Mouse (Mus musculus) layer of hippocampus, adult 8-10 months (tissue): ENCODE measurements around the gene Casp4. TPM values are rescaled to one million over a fixed set of nuclear protein-coding genes. Genes with fewer than 3 reads are reported as not detected.

Experiments used
- DNase-seq, 2 experiments: peaks; one replicate each; pipeline ENCODE4 v3.0.0; 2022; ENCODE audit warnings: low spot score in 2 of 2
- total RNA-seq, 4 experiments: library from RNA; stranded (reverse); gene quantifications; 2 replicates each; pipeline ENCODE4 v1.2.4; 2022

Gene Casp4
- 1 to 10 TPM in 2 of 4 experiments, under 1 TPM in 2; 0.67 to 3.9 (median 1.9) TPM for total RNA-seq

DNA sequence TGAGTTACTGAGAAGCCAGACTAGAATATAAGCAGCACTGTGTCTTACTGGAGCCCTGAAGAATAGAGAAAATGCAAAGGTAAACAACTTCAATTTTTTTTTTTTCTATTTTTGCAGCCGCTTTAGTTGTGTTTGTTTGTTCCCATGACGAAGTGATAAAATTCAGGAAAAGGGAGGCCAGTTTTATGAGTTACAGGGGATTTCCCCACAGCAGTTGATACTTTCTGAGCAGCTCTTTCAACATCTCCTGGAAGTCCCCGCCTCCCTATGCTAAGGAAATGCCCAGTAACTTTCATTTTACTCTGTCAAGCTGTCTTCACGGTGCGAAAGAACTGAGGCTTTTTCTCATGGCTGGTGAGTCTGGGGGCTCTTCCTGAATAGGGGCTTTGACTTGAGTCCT is at the start of gene Casp4:
TSS of gene Casp4 (plus strand) at position 268 of the 400 bp plus-strand sequence.
- DNase-seq = no peak

DNA sequence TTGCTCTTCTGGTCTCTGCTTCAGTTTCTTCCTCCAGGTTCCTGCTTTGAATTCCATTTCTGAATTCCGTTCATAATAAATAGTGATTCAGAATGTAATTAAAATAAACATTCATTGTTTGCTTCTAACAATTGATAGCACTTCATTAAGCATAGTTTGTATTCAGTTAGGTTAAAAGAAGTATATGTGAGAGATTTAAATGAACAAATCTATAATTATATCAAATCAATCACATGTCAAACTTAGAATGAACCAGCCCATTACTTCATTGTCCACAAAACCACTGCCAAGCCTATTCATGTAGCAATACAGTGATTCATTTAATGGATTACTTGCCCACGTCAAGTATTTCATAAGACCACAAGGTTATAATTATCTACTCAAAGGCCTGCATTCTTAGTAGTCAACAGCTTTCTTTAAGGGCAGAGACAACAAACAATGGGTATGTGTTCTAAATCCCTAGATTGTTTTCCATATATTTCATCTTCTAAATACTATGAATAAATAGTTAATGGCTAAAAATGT is 44.6 kb upstream of the Casp4 start:
- DNase-seq = no peak

DNA sequence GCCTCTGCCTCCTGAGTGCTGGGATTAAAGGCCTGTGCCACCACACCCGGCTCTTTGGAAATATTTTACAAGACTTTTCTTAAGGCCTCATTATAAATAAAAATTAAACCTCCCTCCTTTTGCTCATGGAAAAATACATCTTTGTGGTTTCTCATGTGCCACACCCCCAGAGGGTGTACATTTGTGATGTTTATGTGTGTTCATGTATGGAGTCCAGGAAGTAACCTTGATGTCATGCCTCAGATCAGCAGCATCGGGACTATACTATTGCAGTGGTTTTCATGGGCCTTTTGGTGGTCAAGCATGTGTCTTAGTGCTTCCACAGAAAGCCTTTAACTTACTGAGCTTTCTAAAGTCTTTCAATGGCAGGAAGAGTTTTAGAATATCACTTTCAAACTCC is 38.4 kb upstream of the Casp4 start:
- no peak for DNase-seq

DNA sequence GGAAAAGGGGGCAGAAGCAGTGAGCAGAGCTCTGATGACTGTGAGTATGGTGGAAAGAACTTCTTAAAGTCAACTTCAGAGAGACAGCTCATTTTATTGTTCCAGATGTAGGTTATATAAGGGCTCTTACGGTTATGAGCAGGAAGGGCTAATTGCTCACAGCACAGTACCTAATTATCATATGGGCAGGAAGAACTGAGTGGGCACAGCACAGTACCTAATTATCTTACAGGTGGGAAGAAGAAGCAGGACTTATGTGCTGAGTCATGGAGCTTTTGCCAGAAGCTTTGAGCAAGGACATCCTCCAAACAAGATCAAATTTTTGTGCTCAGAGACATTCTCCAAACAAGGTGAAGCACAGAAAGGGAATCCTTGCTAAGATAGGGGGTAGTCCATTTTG is 37.7 kb upstream of the Casp4 start:
- DNase-seq = no peak

DNA sequence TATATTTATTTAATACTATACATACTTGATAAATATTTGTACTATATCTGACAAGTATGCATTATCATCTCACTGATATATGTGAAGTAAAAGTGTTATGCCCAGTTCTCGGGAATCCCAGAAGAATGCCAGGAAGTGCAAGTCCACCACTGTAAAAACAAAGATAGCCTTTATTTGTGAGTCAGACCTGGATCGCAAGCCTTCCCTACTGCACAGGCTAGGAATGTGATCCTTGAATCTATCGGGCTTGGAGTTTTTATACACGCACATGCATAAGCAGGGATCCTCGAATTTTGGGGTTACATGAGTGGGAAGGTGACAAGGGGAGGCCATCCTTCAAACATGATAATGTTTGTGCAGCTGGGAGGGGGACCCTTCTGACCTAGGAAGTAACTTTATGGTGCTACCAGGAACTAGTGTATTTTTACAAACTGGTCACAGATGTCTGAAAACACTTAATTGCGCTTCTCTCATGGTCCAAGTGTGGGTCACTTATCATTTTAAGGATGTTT is 37.2 kb upstream of the Casp4 start:
- DNase-seq = no peak

DNA sequence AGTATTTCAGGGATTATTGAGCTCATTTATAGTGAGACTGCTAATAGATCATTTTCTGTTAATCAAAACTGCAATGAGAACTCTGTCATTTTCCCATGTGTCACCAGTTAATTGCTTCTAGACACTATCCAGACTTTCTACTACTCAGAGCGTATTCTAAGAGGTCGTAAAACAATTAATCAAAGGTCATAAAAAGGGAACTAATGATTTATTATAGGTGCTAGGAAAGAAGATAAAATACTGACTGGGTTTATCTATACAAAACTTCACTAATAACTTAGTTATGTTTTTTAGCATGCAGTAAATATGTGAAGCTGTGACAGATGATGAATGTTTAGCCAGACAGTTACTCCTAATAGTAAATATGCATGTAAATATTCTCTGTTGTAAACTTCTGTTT is 22.6 kb upstream of the Casp4 start:
- no peak for DNase-seq

DNA sequence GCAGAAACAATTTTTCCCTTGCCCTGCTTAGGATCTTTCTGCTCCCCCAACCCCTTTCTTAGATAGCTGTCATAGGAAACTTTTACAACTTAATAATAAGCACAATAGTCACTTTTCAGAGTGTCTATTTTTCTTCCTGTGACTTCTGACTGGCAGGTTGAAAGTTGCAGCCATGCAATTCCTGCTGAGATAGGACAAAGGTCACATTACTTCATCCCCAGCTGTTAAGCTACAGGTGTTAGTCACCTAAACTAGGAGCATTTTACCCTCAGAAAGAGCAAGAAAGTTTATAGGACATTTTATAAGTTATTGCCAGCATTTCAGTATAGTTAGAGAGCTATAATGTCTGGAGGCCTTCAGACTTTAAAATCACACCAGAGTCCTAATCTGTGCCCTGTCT is 22.0 kb upstream of the Casp4 start:
- DNase-seq = no peak

DNA sequence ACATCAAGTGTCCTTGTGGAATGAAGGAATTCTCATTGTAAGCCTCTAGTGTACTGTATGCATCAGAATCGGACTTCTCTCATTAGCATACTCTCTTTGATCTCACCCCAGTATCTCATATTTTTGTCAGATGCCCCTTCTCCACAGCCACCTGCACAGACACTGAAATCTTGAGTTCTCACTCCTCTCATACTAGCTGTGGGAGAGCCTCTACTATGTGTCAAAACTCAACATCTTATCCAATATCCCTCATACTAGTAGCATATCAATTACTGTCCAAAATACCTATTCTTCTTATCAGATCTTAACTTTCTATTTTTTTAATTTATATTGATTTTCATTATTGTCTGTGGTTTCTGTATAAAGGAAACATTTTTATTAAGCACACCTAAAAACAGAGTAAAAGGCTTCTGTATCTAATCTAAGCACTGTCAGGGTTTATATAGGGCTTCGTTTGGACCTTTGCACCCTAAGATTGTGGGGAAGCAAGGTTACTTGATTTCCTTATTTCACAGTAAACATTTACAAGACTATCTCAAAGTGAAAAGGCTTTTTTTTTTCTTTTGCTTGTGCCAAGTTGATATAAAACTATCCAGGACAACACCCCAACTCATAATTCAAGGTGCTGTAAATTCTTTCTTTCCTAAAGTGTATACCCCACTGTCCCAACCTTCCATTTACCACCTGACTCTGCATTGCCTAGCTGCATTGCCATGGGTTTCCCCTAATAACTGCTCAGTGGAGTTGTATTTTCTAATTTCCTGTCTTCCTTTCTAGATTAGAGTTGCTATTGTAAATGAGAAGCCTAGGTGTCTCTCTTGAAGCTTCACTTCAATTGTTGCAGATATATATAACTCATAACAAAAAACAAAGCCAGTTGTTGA is 12.0 kb upstream of the Casp4 start:
- no peak for DNase-seq

DNA sequence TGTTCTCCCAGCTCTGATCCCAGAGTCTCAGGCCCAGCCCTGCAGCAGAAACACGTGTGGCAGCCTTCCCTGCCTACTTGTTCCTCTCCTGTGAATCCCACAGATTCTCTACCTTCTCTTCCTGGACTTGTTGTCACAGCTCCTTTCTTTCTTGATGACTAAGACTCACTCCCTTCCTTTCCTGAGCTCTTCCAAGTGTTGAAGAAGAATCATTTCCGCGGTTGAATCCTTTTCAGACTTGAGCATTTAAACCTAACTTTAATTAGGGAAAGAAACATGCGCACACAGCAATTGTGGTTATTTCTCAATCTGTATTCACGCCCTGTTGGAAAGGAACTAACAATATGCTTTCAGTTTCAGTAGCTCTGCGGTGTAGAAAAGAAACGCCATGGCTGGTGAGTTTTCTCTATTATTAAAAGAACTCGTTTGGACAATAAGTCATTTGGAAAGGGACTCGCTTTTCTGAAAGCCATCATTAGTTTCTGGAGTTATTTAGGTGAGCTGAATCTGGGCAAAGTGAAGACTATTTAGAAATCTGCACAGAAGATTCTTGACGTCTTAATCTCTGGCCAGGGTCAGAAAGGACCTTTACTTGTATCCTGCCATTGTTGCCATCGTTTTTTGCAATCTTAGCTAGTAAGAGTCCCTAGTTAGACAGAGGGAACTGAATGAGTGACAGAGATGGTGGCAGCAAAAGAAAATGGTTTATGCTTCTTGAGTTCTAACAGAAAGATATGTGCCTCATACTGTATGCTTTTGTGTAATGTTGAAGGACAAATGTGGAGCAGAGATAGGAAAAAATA is 10.1 kb upstream of the Casp4 start, which contains the start of gene Casp1:
TSS of gene Casp1 (plus strand) at position 189 of the 803 bp plus-strand sequence.
- DNase-seq = no peak

DNA sequence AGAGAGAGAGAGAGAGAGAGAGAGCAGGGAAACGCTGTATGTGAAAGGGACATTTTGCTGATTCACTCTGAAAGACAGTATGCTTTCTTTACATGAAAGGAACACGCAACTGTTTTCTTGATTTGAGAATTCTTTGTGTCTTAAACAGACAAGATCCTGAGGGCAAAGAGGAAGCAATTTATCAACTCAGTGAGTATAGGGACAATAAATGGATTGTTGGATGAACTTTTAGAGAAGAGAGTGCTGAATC is 9.6 kb upstream of the Casp4 start:
- no peak for DNase-seq

DNA sequence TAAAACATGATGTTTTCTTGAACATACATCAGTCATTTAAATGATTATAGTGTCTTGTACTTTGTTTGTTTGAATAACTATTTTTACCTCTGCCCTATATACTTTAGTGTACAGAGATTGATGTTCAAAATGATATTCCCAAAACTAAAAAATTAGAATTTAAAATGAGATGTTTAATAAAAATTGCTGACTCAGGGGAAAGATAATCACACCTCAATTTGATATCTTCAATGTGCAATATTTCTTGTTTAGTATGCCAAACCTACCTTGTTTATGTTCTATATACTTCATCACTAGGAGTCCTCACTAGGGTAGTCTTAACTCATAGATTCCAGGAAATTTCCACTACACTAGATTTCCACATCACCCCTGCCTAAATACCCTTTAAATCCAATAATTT is 1.5 kb downstream of the Casp4 start:
- DNase-seq = no peak

DNA sequence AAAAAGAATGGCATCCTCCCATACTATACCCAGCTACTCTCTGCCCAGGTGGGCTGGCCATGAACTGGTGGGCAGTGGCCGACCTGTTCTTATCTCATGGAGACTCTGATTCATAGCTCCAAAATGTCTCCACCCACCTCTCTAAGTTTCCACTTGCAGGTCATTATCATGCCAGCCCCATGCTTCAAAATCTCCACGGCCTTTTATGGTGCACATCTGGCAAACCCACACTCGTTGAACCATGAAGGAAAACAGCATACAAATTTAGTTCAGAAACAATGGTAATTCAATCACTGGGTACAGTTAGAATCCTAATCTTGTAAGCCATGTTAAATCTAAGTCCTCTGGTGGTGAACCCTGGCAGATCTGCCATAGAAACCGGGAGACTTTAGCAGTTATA is 2.8 kb downstream of the Casp4 start:
- no peak for DNase-seq

DNA sequence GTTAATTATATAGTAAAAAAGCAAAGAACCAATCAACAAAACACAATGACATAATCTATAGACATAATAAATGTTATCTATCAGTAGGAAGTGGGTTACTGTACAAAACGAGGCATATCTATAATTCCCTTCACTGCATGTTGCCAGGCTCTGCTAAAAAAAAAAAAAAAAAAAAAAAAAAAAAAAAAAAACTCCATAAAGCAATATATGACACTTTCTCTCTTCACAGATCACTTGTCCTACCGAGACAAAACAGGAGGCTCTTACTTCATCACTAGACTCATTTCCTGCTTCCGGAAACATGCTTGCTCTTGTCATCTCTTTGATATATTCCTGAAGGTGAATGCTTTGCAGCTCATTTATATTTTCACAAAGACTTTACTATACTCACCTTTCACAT is 19.6 kb downstream of the Casp4 start:
- DNase-seq = no peak

DNA sequence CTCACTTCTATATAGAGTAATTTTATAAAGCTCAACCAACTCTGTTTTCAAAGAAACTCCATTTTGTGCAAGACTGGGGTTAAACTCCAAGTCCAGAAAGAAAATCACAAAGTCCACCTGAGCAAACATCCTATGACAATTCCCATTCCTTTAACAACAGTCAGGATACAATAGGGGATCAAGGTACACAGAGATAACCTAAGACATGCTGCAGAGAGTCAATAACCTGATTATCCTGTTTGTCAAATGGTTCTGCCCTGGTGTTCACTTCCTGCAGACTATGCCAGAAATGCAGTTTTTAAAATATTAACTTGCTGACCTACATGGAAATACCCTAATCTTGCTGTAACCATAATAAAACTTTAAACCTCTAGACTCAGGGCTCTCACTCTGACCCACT is 23.8 kb downstream of the Casp4 start:
- no peak for DNase-seq

DNA sequence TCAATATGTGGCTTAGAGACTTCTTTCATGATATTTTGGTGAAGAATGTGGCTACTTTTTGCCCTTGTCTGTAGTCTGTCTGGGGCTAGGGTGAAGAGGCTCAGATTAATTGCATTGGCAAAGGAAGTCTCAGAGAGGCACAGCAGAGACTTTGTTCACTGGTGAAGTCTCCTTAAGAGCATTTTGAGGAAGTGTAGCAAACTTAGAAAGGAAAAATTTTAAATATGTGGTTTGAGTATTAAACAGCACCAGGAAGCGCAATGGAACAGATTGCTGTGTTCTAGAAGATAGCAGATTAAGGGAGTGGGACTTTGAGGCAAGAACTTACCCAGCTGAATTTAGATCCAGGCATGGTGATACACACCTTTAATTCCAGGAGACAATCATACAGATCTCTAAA is 24.8 kb downstream of the Casp4 start:
- no peak for DNase-seq

DNA sequence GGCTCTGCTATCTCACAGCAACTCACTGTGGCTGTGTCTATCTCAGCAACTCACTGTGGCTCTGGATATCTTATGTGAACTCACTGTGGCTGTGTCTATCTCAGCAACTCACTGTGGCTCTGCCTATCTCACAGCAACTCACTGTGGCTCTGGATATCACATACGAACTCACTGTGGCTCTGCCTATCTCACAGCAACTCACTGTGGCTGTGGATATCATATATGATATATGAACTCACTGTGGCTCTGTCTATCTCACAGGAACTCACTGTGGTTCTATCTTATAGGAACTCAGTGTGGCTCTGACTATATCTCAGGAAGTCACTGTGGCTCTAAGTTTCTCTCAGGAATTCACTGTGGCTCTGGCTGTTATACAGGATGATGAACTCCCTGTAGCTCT is 34.5 kb downstream of the Casp4 start:
- DNase-seq = no peak

DNA sequence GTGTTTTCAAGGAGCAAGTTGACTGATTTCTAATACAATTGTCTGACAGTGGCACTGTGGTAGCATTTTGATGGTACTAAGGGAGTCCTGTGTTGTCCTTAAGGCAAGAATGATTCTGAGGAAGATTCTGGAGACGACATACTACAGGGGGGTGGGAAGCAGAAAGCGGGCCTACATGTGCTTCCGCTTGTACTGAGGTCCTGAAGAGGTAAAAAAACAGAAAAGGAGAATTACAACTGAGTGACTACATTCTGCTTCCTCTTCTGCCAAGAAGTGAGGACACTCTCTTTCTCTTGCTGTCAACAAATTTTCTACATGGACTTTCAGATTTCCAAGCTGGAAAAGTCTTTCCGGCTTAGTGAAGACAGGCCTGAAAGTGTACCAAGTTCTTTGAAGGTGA is 35.5 kb downstream of the Casp4 start:
- no peak for DNase-seq

DNA sequence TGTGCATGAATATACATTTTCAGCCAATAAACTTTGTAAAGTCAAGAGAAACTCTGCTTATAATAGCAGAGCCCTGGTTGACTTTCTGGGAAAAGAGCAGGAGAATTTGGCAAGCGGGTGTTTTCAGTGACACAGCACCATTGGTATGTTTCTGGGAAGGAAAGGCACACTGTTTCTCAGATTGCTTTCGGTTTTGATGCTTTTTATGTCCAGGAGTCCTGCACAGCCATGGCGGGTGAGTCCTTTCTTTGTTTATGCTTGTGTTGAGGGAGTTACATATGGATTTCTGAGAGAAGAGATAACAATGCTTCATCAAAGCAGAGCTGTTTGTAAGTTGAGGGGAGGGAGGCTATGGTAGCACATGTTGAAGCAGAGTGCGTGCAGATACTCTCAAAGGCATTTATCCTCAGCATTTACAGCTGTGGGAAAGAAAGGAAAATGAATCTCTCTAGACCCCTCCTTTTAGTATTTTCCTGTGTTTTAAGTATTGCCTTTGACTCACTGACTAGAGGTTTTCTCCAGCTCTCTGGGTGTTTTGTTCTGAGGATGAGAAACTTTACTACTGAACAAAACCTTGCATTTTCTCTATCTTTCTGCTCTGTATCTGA is 36.8 kb downstream of the Casp4 start, which contains the start of gene Casp12:
TSS of gene Casp12 (plus strand) at position 140 of the 608 bp plus-strand sequence.
- no peak for DNase-seq

DNA sequence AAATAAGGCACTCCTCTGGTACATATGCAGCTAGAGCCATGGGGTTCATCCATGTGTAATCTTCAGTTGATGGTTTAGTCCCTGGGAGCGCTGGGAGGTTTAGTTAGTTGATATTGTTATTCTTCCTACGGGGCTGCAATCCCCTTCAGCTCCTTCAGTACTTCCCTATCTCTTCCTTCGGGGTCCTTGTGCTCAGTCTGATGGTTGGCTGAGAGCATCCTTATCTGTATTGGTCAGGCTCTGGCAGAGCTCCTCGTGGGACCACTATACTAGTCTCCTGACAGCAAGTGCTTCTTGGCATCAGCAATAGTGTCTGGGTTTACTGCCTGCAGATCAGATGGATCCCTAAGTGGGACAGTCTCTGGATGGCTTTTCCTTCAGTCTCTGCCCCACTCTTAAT is 38.8 kb downstream of the Casp4 start:
- no peak for DNase-seq

DNA sequence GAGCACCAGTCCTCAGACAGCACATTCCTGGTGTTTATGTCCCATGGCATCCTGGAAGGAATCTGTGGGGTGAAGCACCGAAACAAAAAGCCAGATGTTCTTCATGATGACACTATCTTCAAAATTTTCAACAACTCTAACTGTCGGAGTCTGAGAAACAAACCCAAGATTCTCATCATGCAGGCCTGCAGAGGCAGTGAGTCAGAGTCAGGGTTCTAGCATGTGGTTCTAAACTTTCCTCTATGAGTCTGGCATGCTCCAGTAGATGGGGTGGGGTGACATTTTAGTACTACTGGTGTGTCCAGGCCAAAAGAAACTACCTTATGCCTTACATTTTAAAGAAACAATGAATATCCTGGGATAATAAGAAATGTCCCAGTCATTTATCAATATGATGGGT is 45.0 kb downstream of the Casp4 start:
- DNase-seq = no peak

DNA sequence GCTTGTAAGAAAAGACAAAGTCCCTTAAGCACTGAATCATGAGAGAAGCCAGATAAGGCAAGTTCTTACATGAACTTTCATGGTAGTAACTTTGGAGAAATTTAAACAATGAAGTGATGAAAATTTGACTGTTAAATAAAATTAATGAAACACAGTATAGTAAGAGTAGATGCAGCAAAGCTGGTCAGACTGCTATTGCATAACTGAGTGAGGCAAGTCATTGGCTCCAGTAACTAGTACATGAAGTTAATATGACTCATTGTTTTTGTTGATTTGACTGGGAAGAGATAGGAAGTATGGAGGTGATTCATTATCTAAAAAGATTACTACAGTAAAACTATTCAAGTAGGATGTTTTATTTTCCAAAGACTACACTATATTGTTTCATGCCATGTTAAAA is 48.2 kb downstream of the Casp4 start:
- no peak for DNase-seq
